Mouse (Mus musculus) CH12.LX (cell line): Measurements from ENCODE around the gene Sparc.

ENCODE experiments used
- CTCF ChIP-seq, 2 experiments: IDR thresholded peaks in 1 of 2; conservative IDR thresholded peaks in 1 of 2; 2 replicates each; pipeline ENCODE4 v1.5.1; 2011 to 2012; ENCODE audit warnings: low read depth in 2 of 2, low read length in 2 of 2, improper control_type of control experiment in 1 of 2, inconsistent platforms in 1 of 2, mild to moderate bottlenecking in 1 of 2, moderate library complexity in 1 of 2
- E2F4 ChIP-seq: IDR thresholded peaks from 2 replicates; pipeline ENCODE4 v1.6.1; 2011; ENCODE audit warnings: low read depth, low read length, improper control_type of control experiment; ENCODE audit not compliant: insufficient replicate concordance
- MAX ChIP-seq: IDR thresholded peaks from 2 replicates; pipeline ENCODE4 v1.6.1; 2011; ENCODE audit warnings: low read length, improper control_type of control experiment
- MAZ ChIP-seq: IDR thresholded peaks from 2 replicates; pipeline ENCODE4 v1.6.1; 2012; ENCODE audit warnings: low read depth, mild to moderate bottlenecking, inconsistent platforms, low read length, improper control_type of control experiment, moderate library complexity

DNA sequence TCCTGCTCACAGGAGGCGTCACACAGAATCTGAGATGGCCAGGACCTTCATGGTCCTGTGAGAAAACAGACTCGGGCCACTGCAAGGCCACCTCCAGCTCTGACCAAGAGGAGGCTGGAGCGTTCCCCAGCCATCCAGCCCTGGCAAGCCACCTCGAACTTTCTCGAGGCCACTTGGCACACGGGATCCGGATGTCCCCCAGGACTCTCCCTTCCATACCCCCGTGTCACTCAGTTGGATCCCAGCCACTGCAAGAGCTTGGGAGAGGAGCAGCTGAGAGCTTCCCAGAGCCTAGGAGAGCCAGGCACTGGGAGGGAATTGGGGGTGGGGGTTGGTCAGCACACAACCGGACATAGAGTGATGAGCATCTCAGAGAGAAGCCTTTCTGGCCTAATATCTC lies 25.5 kb downstream of the Sparc start:
- TF ChIP-seq MAZ (no peak), CTCF (conservative IDR thresholded peaks at IDR 0.05 in 1 of 2, IDR thresholded peaks at IDR 0.05 in 1 of 2; ENCODE audit: low read depth in 2 of 2, low read length in 2 of 2) (no peak), MAX (no peak), E2F4 (no peak)
